Comparison of ENCODE assay signal across 13 mouse cellular contexts in genomic region chr17:70308364-70309231, GRCm38 (mm10).
DNase-seq lines count a peak whose midpoint lies in the region; ATAC-seq lines count a peak whose summit lies in the region.
"Had no signal": no experiment of that assay in that cellular context is flagged by ENCODE, and none has a peak within 500 bp of the region (broad histone marks: within the 10 kb centered on the region; RNA-seq: fewer than 3 reads in every experiment).

No protein-coding gene starts in this region.

- H3K9ac ChIP-seq in kidney, embryonic 15.5 days, result no peak overlapping the region
- no peak overlapping the region for H3K9ac ChIP-seq in forebrain, embryonic 12.5 days
- H3K9ac ChIP-seq: intestine, embryonic 15.5 days had no signal

- no peak overlapping the region for H3K27ac ChIP-seq in kidney, embryonic 15.5 days
- no peak overlapping the region for H3K27ac ChIP-seq in forebrain, embryonic 12.5 days
- H3K27ac ChIP-seq in midbrain, embryonic 10.5 days (replicated peaks), result peak overlapping the region; percentile 46
- H3K27ac ChIP-seq: intestine, embryonic 15.5 days had no signal

- H3K36me3 ChIP-seq in kidney, embryonic 15.5 days, result no peaks in the 10 kb centered on the region
- H3K36me3 ChIP-seq in forebrain, embryonic 12.5 days (replicated peaks), result no peaks in the 10 kb centered on the region
- H3K36me3 ChIP-seq in midbrain, embryonic 10.5 days, result no peaks in the 10 kb centered on the region
- H3K36me3 ChIP-seq: intestine, embryonic 15.5 days had no signal

- DNase-seq in kidney, adult 11 months, result no peak
- peak; percentile 14 for DNase-seq in midbrain, embryonic 10.5 days (ENCODE audit: low spot score)
- peak; percentile 55 to 62 for DNase-seq in right cerebral cortex, adult 2 months (ENCODE audit: low spot score in 2 of 2)
- DNase-seq in adrenal gland, postnatal 10 days, result no peak
- no peak for DNase-seq in gastrocnemius, adult 18-20 months (ENCODE audit: low spot score)
- DNase-seq: cerebellum, adult 9-10 months; gastrocnemius, postnatal 14 days; lung, postnatal 4 days had no signal

- no peaks in the 10 kb centered on the region for H3K27me3 ChIP-seq in kidney, embryonic 15.5 days
- no peaks in the 10 kb centered on the region for H3K27me3 ChIP-seq in forebrain, embryonic 12.5 days
- H3K27me3 ChIP-seq in midbrain, embryonic 10.5 days (ENCODE audit: low read depth, poor library complexity, severe bottlenecking), result no peaks in the 10 kb centered on the region
- H3K27me3 ChIP-seq: CH12.LX; intestine, embryonic 15.5 days had no signal

- 66% methylated on average over 22 of the region's 22 CpGs for WGBS in kidney, embryonic 15.5 days
- 62% methylated on average over 22 of the region's 22 CpGs for WGBS in forebrain, embryonic 12.5 days
- 83% methylated on average over 22 of the region's 22 CpGs for WGBS in midbrain, embryonic 10.5 days

- peaks cover 8% of the 10 kb centered on the region; the same call in 1 of the 2 replicates for H3K4me1 ChIP-seq in kidney, embryonic 15.5 days
- H3K4me1 ChIP-seq in forebrain, embryonic 12.5 days, result 0 out of 2 replicates have a peak, but pooled peaks cover 5% of the 10 kb centered on the region
- H3K4me1 ChIP-seq in midbrain, embryonic 10.5 days, result peaks cover 7% of the 10 kb centered on the region; the same call in 1 of the 2 replicates
- H3K4me1 ChIP-seq: intestine, embryonic 15.5 days had no signal

- no peak overlapping the region for H3K4me3 ChIP-seq in kidney, embryonic 15.5 days (replicated peaks)
- no peak overlapping the region for H3K4me3 ChIP-seq in forebrain, embryonic 12.5 days (replicated peaks)
- no peak overlapping the region for H3K4me3 ChIP-seq in midbrain, embryonic 10.5 days
- H3K4me3 ChIP-seq: intestine, embryonic 15.5 days had no signal

- peak; percentile 46; the same call in 1 of the 2 replicates for ATAC-seq in kidney, embryonic 15.5 days (replicated peaks; ENCODE audit: low FRiP score)
- peak; percentile 53; the same call in 1 of the 2 replicates for ATAC-seq in forebrain, embryonic 12.5 days (ENCODE audit: low FRiP score)
- no peak for ATAC-seq in granulocyte monocyte progenitor cell, adult 5-6 weeks (replicated peaks; ENCODE audit: poor library complexity, severe bottlenecking)
- ATAC-seq: intestine, embryonic 15.5 days had no signal

- no peaks in the 10 kb centered on the region for H3K9me3 ChIP-seq in kidney, embryonic 15.5 days (replicated peaks)
- H3K9me3 ChIP-seq in forebrain, embryonic 12.5 days, result no peaks in the 10 kb centered on the region
- no peaks in the 10 kb centered on the region for H3K9me3 ChIP-seq in midbrain, embryonic 10.5 days (replicated peaks)
- H3K9me3 ChIP-seq: intestine, embryonic 15.5 days had no signal

- no peak overlapping the region for H3K4me2 ChIP-seq in kidney, embryonic 15.5 days
- H3K4me2 ChIP-seq in forebrain, embryonic 12.5 days, result no peak overlapping the region
- H3K4me2 ChIP-seq: intestine, embryonic 15.5 days had no signal

Comparison
In these comparisons a context has a peak if more than half of its experiments do, and no peak if none do; other contexts are left out.
1. DNase-seq: peak in midbrain, embryonic 10.5 days (single experiment) and right cerebral cortex, adult 2 months (2 of 2); none in kidney, adult 11 months (single experiment), adrenal gland, postnatal 10 days (single experiment) and gastrocnemius, adult 18-20 months (single experiment).